Mouse (Mus musculus) spleen, adult 2 months (tissue): ENCODE data around the gene Smim4. TPM values are rescaled to one million over a fixed set of nuclear protein-coding genes. Genes with fewer than 3 reads are reported as not detected.

Experiments used
- DNase-seq, 2 experiments: peaks; one replicate each; pipeline versions ENCODE4 v3.0.0 to v3.0.0-alpha.2; 2012 to 2021; ENCODE audit warnings: low spot score in 2 of 2, low read depth in 1 of 2
- H3K27ac ChIP-seq: fragments of 200-500 bp; 2 replicates; pipeline ENCODE4 v1.5.1; 2012; ENCODE audit warnings: low read length, inconsistent platforms; ENCODE audit not compliant: insufficient read depth
- H3K27me3 ChIP-seq: fragments of 200-500 bp; 2 replicates; pipeline ENCODE4 v1.6.1; 2012; ENCODE audit warnings: mild to moderate bottlenecking, moderate library complexity, low read length, inconsistent platforms; ENCODE audit not compliant: control insufficient read depth, insufficient read depth
- H3K36me3 ChIP-seq: fragments of 200-500 bp; 2 replicates; pipeline ENCODE4 v1.6.1; 2012; ENCODE audit warnings: mild to moderate bottlenecking, low read length, inconsistent platforms; ENCODE audit not compliant: control insufficient read depth, insufficient read depth
- H3K4me1 ChIP-seq: fragments of 200-500 bp; 2 replicates; pipeline ENCODE4 v1.6.1; 2011; ENCODE audit warnings: inconsistent platforms; ENCODE audit not compliant: control insufficient read depth, insufficient read depth, insufficient read length
- H3K4me3 ChIP-seq: fragments of 200-500 bp; 2 replicates; pipeline ENCODE4 v1.5.1; 2011; ENCODE audit warnings: mild to moderate bottlenecking, inconsistent platforms; ENCODE audit not compliant: insufficient read depth, insufficient read length; ENCODE audit errors: extremely low read depth
- CTCF ChIP-seq: fragments of 200-500 bp; IDR thresholded peaks from 2 replicates; pipeline ENCODE4 v1.5.1; 2011; ENCODE audit warnings: mild to moderate bottlenecking, inconsistent platforms; ENCODE audit not compliant: insufficient read depth, insufficient read length, insufficient replicate concordance; ENCODE audit errors: extremely low read depth
- POLR2A ChIP-seq: fragments of 200-500 bp; IDR thresholded peaks from 2 replicates; pipeline ENCODE4 v1.6.1; 2011; ENCODE audit warnings: low read depth, low read length, inconsistent platforms
- WGBS: fragments of 180-500 bp; shearing (Covaris S2); methylation state at CpG from one replicate; pipeline ENCODE4 v1.1.7; 2018; 5-methylcytosine and 5-hydroxymethylcytosine counted together
- polyA plus RNA-seq: library from polyadenylated mRNA; depleted of rRNA; stranded (reverse); fragments of >200 nt; gene quantifications from 2 replicates; pipeline ENCODE4 v1.2.3, GENCODE M21; 2012

The Smim4 gene
- polyA plus RNA-seq, 1 experiment: 33.3 TPM

GRCm38 (mm10) chr14:31164067-31164466 is 35.3 kb upstream of the Smim4 start:
- no peak overlapping the region for H3K4me3 ChIP-seq
- no peaks in the 10 kb centered on the region; the same call in 1 of the 2 replicates for H3K4me1 ChIP-seq
- TF ChIP-seq CTCF: no peak
- no peak for TF ChIP-seq POLR2A
- WGBS: 71% methylated on average over 8 of the region's 8 CpGs
- no peak overlapping the region for H3K27ac ChIP-seq
- no peaks in the 10 kb centered on the region for H3K27me3 ChIP-seq
- no peak for DNase-seq
- H3K36me3 ChIP-seq: no peaks in the 10 kb centered on the region

DNA sequence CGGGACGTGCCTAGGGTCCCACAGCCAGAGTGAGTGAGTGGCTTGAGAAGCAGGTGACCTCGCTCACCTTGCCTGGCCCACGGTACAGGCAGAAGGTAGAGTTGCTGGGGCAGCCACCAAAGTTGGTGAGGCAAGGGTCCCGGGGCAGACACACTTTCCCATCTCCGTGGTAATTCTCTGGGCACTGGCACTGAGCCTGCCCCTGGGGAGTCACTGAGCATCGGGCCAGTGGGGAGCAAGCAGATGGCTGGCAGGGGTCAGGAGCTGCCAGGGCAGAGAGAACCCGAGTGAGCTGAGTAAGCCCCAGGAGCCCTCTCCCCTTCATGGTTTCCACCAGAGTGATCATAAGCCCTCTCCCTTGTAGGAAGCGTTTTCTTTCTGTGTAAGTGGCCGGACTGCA is 32.9 kb upstream of the Smim4 start:
- no peak for DNase-seq
- Histone ChIP-seq H3K27ac (no peak overlapping the region), H3K4me3 (no peak overlapping the region), H3K4me1 (no peaks in the 10 kb centered on the region; the same call in 1 of the 2 replicates), H3K27me3 (no peaks in the 10 kb centered on the region), H3K36me3 (no peaks in the 10 kb centered on the region)
- 82% methylated on average over 10 of the region's 10 CpGs for WGBS
- TF ChIP-seq POLR2A (no peak), CTCF (no peak)

DNA sequence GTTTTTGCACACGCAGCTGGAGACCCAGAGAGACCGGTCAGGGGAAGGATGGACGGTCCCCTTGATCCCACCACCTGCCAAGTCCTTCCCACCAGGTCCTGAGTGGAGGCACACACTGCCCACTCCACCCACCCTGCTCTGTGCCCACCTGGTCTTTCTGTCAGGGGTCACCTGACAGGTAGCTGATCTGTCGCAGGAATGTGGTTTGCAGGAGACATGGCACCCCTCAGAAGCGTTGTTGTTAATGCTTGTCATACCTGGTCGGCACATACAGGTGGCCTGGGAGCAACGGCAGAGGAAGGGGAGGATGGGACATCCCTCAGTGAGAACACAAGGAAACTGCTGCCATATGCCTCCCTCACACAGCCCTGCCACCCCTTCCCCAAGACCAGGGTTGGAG is 32.4 kb upstream of the Smim4 start:
- Histone ChIP-seq H3K27me3 (no peaks in the 10 kb centered on the region), H3K27ac (no peak overlapping the region), H3K36me3 (no peaks in the 10 kb centered on the region), H3K4me1 (no peaks in the 10 kb centered on the region; the same call in 1 of the 2 replicates), H3K4me3 (no peak overlapping the region)
- no peak for DNase-seq
- TF ChIP-seq CTCF (no peak), POLR2A (no peak)
- WGBS: 88% methylated on average over 7 of the region's 7 CpGs

GRCm38 (mm10) chr14:31160196-31161150 is 31.7 kb upstream of the Smim4 start:
- Histone ChIP-seq H3K27ac (no peak overlapping the region), H3K27me3 (no peaks in the 10 kb centered on the region), H3K36me3 (no peaks in the 10 kb centered on the region), H3K4me1 (no peaks in the 10 kb centered on the region), H3K4me3 (no peak overlapping the region)
- DNase-seq: no peak
- no peak for TF ChIP-seq CTCF
- TF ChIP-seq POLR2A: no peak
- 56% methylated on average over 27 of the region's 27 CpGs for WGBS

DNA sequence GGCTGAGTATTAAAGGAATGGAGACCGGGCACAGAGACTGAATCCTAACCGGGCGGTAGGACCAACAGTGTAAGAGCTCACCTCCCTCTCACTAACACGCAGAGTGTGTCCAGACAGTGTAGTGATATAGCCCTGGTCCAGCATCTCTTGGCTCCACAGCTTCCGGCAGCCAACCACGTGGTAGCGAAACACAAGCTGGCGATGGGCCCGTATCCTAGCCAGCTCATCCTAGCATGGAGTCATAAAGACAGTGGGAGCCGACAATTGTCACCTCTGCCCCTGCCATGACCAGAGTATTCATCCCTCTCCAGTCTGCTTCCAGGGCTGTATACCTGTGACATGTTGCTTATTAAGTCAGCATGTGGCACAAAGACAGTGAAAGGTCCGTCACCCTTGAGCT is 16.9 kb upstream of the Smim4 start:
- WGBS: 92% methylated on average over 11 of the region's 11 CpGs
- no peak for DNase-seq
- Histone ChIP-seq H3K36me3 (no peaks in the 10 kb centered on the region), H3K27ac (no peak overlapping the region), H3K4me1 (no peaks in the 10 kb centered on the region), H3K27me3 (no peaks in the 10 kb centered on the region), H3K4me3 (no peak overlapping the region)
- TF ChIP-seq CTCF: no peak
- no peak for TF ChIP-seq POLR2A

GRCm38 (mm10) chr14:31141011-31141410 is 12.3 kb upstream of the Smim4 start:
- DNase-seq: no peak
- no peaks in the 10 kb centered on the region for H3K27me3 ChIP-seq
- no peak overlapping the region for H3K4me3 ChIP-seq
- 94% methylated on average over 14 of the region's 14 CpGs for WGBS
- TF ChIP-seq CTCF: no peak
- no peak overlapping the region for H3K27ac ChIP-seq
- no peaks in the 10 kb centered on the region for H3K36me3 ChIP-seq
- H3K4me1 ChIP-seq: no peaks in the 10 kb centered on the region

GRCm38 (mm10) chr14:31140141-31140540 is 11.4 kb upstream of the Smim4 start:
- H3K4me3 ChIP-seq: no peak overlapping the region
- no peaks in the 10 kb centered on the region for H3K36me3 ChIP-seq
- 93% methylated on average over 15 of the region's 15 CpGs for WGBS
- DNase-seq: no peak
- no peak overlapping the region for H3K27ac ChIP-seq
- no peaks in the 10 kb centered on the region for H3K4me1 ChIP-seq
- TF ChIP-seq POLR2A (no peak), CTCF (no peak)
- H3K27me3 ChIP-seq: no peaks in the 10 kb centered on the region
